Mouse (Mus musculus) layer of hippocampus, adult 18-20 months (tissue): ENCODE data around the gene Eif4b. TPM values are rescaled to one million over a fixed set of nuclear protein-coding genes. Genes with fewer than 3 reads are reported as not detected.
A peak's percentile ranks its signal among the peaks of the same experiment; 100 is the strongest.

ENCODE experiments used
- DNase-seq, 2 experiments: peaks; one replicate each; pipeline ENCODE4 v3.0.0; 2022; ENCODE audit warnings: low spot score in 2 of 2
- total RNA-seq, 2 experiments: library from RNA; stranded (reverse); gene quantifications; 2 replicates each; pipeline ENCODE4 v1.2.3; 2021

Eif4b gene
- total RNA-seq, 2 experiments from 2014 or later, result 197 to 203 TPM

DNA sequence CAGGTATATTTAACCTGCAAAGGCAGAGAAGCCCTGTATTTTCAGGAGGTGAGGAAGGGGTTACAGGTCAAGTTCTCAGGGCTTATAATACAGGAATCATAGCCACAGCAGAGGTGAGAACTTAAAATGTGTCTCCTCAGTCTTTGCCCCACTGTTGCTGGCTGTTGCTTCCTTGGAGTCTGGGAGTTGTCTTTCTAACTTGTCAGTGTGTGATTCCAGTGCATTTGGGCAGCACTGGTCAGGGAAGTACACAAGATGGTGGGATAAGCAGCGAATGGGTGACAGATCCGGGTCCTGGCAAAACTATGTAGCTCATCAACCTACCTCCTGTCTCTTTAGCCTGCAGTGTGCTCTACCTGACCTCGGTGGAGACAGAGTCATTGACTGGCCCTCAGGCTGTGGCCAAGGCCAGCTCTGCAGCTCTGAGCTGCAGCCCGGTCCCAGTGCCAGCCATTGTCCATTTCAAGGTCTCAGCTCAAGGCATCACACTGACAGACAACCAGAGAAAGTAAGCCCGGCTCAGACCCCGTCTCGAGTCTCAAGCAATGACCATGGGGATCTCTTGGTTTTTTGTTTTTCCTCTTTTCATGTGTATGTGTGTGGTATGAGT lies 41.2 kb downstream of the Eif4b start:
- no peak for DNase-seq

DNA sequence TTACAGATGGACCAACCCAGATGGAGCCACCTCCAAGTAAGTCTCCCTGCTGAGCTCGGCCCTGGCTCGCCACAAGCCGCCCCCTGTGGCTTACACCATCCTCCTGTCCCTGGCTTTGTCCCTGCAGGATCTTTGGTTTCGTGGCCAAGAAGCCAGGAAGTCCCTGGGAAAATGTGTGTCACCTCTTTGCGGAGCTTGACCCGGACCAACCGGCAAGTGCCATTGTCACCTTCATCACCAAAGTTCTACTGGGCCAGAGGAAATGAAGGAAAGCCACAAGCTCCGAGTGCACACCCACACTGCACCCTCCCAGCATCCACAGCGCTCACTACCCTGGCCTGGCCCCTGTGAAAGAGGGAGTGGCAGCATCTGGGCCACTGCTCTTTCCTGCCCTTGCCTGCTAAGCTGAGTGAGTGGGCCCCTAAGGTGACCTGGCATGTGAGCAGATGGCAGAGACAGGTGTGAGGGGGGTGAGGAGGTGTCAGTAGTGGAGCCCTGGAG lies 42.2 kb downstream of the Eif4b start:
- DNase-seq, result no peak

DNA sequence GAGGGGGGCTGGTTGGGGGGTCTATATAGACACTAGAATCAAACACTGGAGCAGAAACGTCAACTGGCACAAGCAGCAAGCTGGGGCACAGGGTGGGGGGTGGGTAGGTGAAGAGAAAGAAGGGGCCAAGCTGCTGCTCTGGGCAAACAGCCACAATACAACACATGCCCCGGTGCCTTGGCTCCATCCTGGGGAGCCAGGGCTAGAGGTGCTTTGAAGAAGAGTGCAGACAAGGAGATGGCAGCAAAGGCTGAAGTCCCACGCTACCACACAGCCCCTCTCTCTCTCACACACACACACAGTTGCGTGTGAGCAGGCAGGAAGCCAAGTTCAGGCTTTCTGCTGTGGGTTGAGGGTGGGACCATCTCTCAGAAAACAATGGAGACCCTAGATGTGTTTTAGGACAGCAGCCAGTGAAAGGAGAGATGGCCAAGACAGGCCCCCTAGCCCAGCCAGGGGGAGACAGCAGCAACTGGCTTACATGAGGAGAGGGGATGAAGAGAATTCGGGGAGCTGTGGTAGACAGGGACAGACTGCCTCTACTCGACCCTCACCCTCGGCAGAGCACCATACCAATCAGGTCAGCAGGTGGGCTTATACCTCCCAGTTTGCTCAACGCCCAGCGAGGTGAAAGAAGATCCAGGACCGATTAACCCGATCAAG lies 43.3 kb downstream of the Eif4b start:
- no peak for DNase-seq

DNA sequence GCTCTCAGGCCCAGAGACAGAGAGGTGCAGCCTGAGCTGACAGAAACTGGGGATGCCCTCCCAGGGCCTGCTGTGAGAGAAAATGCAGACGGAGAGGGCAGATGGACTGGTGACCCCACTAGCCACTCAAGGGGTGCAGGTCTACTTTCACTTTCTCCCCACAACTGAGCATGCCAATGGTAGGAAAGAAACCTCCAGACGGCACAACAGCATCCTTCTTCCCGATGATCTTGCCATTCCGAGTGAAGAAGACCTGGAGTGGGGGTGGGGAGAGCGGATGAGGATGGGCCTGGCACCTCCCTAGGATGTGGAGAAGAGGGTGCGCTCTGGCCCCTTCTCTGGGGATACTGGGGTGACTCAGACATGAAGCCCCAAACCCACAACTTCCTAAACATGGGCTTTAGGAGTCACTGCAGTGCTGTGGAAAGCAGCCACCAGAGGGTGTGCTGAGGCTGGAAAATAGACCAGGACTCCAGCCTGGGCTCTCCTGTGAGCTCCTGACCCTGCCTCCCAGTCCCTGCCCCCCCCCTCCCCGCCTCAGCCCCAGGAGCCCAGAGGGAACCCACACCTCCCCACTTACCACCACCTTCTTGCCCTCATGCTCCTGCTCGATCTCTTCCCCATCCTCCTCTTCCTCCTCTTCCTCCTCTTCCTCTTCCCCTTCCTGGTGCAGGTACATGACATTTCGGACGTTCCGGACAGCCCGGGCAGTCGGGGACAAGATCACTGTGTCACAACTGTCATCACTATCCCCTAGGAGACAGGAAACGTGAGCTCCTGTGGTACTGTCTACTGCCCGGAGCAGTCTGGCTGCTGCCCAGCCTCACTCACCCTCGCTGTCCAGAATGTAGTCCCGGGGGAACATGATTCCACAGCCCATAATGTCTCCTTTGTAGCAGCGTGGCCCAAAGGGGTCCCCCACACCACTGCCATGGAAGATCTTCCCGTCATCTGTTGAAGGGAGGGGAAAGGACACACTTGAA lies 44.2 kb downstream of the Eif4b start:
- DNase-seq, result no peak

DNA sequence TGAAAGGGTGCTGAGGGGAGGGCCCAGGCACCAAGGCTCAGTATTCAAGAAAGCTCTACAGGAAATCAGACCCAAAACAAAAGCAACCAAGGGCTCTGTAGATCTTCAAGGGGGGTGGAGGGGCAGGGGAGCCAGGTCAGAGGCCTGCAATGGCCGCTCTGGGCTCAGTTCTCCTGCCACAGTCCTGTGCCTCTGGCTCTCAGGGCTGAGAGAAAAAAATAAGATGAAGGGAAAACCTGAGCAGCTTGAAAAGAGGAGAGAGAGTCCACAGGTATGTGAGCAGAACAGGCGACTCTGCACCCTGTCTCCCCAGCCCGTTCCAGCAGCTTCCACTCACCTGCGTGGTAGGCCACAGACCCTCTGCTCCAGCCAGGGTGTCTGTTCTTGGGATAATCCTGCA lies 45.0 kb downstream of the Eif4b start:
- DNase-seq, result no peak

DNA sequence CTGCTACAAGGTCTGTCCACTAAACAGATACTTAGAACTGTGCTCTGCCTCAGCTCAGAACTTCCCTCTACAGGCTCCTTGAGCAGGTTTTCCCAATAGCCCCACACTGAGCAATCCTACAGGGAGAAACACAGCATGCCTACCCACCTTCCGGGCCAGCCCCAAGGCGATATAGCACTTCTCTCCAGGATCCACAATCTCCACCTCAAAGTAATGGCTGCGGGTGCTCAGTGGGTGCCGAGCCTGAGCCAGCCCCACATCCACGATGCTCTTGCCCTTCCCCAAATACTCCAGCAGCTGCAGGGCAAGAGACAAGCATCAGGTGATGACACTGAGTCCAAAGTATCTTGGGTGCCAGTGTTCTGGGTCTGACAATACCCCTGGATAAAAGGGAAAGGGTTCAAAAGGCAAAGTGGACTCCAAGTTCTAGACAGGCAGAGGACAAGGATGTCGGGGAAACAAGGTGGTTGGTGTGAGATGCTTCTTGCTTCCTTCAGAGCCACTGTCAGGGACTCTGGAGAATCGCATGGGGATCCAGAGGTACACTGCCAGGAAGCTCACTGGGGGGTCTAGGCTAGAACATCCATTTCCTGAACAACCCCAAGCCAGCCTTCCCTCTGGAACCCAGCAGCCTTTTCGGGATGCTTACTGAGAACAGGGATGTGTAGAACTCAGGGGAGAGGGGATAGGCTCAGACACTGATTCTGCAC lies 45.7 kb downstream of the Eif4b start:
- DNase-seq, result no peak

DNA sequence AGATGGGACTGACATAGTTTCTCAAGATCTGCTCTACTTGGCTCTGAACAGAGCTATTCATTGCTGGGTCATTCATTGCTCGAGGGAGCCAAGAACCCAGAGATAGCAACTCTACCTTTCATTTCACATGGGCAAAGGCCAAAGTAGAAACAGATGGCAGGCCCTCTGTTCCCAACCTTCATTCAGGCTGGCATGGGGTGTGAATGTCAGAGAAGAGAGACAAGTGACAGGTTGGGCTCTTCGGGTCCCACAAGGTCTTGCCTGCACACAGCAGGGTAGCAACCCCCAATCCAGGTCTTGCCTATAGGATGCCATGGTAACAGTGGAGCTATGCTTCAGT lies 46.2 kb downstream of the Eif4b start:
- DNase-seq, result no peak

DNA sequence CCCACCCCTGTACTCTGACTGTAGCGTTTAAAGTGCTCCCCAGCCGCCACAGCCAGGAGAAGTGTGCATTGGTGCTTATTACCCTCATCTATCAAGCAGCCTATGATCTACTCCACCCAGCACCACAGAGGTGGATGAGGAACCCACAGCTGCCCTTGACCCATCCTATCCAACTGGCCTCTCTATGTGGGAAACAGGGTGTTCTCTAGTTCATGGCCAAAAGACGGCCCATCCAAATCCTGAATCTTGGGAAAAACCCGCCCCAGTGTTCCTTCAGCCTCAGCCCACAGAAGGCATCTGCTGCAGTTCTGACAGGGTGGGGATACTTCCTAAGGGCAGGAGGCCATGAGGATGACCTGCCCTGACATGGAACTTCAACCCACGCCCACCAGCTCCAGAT lies 47.0 kb downstream of the Eif4b start:
- DNase-seq, result no peak

DNA sequence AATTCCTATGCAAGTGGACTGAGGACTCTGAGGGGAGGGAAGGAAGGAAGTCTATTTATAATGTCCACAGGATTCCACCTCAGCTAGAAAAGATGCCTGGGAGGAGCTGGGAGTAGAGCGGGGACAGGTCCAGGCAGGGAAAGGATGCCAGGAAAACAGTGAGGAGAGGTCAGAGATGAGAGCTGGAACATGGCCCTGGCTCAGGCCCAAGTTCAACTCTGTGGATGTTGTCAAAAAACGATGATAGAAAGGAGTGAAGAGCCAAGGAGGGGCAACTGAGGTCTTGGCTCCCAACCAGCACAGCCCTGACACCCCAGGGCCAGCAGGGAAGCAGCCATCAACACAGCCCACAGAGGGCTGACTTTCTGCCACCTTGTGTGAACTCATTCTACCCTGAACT lies 52.7 kb downstream of the Eif4b start:
- no peak for DNase-seq

DNA sequence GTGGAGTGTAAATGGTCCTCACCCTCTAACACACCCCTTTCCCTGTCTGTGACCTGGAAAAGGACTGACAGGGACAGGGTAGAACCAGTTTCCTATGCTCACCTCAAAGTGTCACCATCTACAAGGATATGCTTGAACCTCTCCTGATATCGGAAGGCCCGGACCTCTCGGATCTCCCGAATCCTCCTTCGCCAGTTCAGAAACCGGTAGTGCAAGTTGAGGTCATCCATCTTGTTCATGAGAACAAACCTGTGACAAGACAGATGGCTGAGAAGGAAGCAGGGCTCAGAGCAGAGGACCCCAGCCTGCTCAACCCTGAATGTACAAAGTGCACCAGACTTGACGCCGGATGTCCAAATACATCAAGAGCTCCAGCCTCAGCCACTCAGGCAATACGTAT lies 59.7 kb downstream of the Eif4b start:
- DNase-seq, result no peak

DNA sequence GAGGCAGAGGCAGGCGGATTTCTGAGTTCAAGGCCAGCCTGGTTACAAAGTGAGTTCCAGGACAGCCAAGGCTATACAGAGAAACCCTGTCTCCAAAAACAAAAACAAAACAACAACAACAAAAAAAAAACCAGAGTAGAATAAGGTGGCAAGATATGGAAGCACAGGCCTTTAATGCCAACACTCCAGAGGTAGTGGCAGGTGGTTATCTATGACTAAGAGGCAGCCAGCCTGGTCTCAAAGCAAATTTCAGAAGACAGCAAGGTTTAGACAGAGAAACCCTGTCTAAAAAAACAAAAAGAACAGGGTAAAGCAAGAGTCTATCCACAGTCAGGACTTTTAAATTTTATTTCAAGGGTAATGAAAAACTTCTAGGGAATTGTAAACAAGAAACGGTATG lies 61.1 kb downstream of the Eif4b start:
- no peak for DNase-seq

DNA sequence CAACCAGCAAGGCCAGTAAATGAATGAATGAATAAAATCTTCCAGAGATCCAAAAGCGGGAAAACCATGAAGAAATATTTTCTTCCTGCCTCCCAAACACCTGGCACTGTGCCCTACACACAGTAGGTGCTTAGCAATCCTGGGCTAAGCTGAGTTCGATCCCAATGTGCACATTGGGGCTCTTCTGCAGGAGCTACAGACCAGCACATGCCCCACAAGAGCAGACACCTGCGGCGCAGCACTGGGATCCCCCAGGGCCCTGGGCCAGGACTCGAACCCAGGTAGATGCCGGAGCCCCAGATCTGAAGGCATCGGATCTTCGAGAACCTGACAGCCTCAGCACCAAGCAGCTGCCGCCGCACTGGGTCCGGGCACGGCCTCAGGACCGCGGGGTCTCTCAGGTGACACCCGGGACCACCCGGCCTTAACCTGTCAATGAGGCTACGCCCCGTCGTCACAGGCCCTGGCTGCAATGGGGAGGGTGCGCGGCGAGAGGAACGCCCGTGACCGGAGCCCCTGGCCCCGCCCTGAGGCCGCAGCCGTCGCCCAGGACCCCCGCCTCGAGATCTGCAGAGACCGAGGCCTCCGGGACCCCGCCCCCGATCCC lies 62.1 kb downstream of the Eif4b start:
- DNase-seq, result no peak

DNA sequence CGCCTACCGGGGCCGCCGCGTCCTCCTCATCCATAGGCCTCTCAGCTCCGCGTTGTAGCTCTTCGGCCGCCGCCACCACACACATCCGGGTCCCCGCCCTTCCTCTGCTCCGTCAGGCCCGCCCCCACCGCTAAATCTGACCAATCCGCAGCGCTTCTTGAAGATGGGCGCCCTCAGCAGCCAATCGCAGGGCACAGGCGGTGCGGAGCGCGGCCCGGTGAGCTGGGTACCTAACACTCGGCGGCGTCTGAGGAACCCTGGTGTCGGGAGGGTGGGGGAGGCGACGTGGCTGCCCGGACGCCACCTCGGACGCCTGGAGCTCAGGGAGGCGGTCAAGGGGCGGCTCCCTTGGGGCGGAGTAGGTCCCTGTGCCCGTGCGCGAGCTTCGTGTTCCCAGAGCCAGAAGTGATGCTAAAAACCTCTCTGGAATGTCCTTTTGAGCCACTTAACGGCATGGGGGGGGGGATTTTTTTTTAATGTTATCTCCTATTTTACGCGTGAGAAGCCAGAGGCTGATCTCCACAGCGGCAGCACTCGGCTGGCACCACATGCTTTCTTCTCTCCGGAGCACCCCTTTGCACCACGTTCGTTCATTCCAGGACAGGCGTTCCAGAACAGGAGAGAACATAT lies 62.7 kb downstream of the Eif4b start, which contains the start of gene Spryd3:
Spryd3 (minus strand) TSS at position 106 of the 630 bp plus-strand sequence.
- DNase-seq, result peak; percentile 96 to 99

DNA sequence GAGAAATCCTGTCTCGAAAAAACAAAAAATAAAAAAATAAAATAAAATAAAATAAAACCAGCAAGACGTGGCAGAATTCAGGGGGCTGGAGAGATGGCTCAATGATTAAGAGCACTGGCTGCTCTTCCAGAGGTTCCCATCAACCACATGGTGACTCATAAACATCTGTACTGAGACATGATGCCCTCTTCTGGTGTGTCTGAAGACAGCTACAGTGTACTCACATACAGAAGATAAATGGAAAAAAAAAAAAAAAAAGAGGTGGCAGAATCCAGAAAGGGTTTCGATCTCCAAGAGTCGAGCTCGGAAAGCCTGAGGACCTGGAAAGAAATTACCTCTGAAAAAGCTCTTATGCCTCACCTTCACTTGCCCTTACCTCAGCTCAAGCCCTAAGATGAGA lies 67.5 kb downstream of the Eif4b start:
- no peak for DNase-seq

DNA sequence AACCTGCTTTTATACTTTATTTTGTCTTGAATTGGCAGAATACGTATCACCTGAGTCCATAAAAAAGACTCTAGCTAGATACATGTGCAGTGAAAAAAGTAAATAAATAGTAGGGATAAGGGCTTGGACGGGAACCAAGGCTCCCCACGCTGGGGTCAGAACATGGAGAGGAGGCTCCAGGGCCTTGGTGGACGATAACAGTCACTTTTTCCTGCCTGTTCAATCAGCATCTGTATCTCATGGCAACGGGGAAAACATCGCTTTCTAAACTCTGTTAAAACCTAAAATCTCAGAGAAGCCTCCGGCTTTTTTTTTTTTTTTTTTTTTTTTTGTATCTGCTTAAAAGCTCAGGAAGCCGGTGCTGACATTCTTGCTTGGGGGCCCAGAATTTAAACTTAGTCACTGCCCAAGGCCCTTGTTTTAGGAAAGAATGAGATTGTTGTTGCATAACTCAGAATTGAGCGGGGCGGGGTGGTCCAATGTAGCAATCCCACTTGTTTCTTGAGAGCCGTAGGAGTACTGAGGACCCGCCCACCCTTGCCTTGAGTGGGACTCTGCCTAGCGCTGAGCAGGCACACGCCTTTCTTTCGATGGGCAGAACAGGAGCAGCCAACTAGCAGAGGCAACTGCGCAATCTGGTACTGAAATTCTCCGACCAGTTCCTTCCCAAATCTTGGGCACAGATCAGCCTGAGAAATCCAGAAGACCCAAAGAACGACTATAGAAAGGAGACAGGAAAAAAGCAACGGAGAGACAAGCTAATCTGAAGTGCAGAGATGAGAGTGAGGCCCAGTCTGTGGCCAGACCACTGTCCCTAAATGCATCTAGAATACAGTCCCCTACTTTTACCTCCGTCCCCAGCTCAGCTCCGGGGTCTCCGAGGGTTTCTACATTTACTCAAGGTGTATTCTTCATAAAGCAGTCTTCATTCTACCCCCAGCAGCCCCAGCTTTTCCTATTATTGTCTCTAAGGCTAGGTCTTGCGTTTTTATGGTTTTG lies 69.6 kb downstream of the Eif4b start:
- peak in 1 of 2 experiments; percentile 45 for DNase-seq

DNA sequence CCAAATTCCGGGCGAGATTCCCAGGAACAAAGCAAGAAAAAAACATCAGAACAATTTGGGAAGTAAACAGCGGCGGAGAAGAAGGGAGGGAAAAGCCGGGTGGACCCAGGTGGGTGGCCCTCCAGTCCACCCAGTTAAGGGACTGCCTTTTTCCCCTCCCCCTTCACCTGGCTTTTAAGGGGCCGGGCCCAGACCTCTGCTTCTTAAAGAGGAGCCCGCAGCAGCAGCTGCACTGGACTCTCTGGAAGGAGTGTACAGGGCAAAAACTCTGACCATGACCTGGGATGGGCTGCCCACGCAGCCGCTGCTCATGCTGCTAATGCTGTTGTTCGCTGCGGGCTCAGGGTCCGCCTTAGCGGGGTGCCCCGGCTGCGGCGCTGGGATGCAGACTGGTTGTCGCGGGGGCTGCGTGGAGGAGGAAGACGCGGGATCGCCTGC lies 70.7 kb downstream of the Eif4b start, which contains the start of gene Igfbp6:
Igfbp6 (plus strand) TSS at position 89 of the 438 bp plus-strand sequence.
- DNase-seq, result no peak

DNA sequence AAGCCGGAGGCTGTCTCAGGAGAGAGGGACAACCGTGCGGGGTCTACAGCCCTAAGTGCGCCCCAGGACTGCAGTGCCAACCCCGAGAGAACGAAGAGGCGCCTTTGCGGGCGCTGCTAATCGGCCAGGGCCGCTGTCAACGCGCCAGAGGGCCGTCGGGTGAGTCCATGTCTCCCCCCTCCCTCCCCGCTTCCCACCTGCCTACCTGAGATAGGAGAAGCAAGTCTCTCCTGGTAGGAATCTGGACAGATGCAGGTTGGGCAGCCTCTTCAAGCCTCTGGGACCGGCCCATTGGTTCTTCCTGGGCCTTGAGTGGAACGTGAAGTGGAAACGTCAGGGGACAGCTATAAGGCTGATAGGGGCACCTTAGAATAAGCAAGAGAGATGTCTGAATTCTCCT lies 71.2 kb downstream of the Eif4b start:
- DNase-seq, result no peak

DNA sequence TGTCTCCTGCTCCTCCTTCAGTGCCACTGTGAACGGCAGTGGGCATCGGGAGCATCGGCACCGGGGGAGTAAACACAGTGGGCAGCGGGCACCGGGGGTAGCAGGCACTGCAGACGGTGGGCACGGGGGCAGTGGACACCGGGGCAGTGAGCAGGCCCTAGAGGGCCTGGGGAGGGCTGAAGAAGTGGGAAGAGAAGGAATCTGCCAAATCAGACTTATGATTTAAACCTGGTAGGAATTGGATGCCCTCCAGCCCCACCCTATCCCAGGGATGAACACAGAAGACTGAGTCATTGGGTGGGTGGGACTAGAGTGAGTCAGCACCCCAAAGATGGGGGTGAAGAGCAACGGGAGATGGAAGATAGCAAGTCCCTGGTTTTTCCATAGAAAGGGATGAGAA lies 71.8 kb downstream of the Eif4b start:
- DNase-seq, result peak in 1 of 2 experiments; percentile 57

DNA sequence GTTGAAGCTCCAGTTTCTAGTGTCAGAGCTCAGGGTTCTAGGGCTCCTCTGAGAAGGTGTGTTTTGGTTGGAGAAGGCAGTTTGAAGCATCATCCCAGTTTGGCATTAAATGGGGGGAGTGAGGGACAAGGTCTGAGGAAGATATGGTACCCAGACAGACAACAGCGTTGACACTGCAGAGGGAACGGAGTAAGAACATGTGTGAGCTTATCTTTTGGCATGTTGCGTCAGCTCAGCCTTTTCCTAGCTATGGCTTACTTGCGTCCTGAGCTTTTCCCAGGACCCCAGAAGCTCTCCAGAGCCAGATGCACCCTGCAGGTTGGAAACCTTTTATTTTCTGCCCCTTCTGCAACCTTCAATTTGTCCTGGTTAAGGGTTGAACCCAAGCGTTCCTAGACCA lies 72.5 kb downstream of the Eif4b start:
- DNase-seq, result no peak
